Mouse (Mus musculus) v-Abl transformed pro-B cells (cell line): ENCODE measurements around the gene Adamts6.

ENCODE experiments used
- in situ Hi-C, 2 experiments: fragments of 400-800 bp; cut with MboI; formaldehyde crosslinking; loops; one replicate each; pipeline ENCODE4 v1.15.1; 2025; ENCODE audit not compliant: unreplicated experiment in 2 of 2

Gene Adamts6

GRCm38 (mm10) chr13:104287366-104288225 is at the start of gene Adamts6:
Gene Adamts6 (plus strand): TSS chr13:104287835.
- in situ Hi-C loops: loop anchor here (5.0 to 10.0 kb wide), 6 partner anchors 320 to 647 kb away; no protein-coding TSS in a partner anchor

GRCm38 (mm10) chr13:104258997-104259396 is 28.6 kb upstream of the Adamts6 start:
- in situ Hi-C loops: loop anchor here in 1 of 2 experiments (25.0 kb wide), 2 partner anchors 1003 to 1128 kb away; no protein-coding TSS in a partner anchor

DNA sequence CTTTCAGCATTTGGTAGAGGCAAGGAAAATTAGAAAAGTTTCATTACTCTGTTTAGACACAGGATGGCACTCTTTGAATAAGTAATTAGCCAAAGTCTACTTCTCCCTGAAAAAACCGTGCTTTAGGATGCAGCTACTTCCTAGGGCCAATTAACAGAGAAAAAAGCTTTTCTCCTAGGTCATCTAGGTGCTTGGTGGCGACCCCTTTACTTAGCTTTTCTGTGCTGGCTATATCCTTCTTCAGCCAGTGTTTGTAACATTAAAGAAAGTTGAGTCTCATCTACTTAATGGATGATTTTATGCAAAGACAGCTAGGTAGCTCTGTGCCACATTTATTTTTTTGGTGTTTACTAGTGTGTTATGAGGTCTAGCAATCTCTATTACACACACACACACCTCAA is 2.6 kb upstream of the Adamts6 start:
- in situ Hi-C loops: loop anchor here (5.0 to 10.0 kb wide), 6 partner anchors 322 to 650 kb away; no protein-coding TSS in a partner anchor

DNA sequence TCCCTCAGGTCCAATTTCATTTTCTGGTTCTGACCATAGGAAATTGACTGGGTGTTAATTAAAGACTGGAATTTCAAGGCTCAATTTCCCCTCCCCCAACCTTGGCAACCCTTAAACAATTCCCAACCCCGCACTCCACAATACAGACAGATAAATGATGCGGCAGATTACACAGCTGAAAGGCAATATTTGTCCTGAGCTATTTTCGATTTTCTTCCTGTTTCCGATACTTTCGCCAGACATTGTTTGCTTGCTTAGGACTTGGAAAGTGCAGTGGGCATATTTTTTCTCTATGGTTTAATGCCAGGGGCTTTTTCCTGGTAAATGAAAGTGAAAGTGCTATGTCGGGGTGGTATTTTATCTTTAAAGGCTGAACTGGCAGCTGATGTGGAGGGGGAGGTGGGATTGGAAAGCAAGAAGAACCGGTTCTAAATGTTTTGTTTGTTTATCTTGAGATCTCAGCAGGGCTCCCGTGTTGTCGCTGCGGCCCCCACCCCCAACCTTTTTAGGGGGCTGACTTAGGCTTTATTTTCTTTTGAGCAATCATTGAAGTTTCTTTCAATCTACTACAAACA is 1.8 kb upstream of the Adamts6 start:
- in situ Hi-C loops: loop anchor here (5.0 to 10.0 kb wide), 6 partner anchors 321 to 649 kb away; no protein-coding TSS in a partner anchor

- in situ Hi-C loops: loop anchor here (5.0 to 10.0 kb wide), 6 partner anchors 321 to 648 kb away; no protein-coding TSS in a partner anchor
Observed at GRCm38 (mm10) chr13:104286336-104286735, 1.3 kb upstream of the Adamts6 start.

DNA sequence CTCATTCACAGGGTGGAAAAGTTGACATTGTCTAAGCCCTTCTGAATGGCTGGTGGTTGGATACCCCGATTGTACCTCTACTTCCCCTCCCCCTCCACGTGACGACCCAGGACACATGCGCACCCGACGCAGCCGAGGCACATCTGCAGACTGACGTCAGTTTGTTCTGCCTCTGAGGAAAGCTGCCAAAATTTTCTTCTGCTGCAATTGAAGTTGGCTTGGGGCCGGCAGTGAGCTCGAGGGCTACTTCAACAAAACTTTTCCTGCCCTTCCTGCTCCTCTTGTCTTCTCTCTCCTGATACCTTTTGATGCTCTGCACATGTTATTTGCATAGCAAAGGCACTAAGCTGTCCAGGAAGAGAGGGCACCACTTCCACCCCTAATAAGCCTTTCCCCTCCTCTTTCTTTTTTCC is 732 bp upstream of the Adamts6 start:
- in situ Hi-C loops: loop anchor here (5.0 to 10.0 kb wide), 6 partner anchors 320 to 648 kb away; no protein-coding TSS in a partner anchor

GRCm38 (mm10) chr13:104288226-104288859 is 708 bp downstream of the Adamts6 start:
- in situ Hi-C loops: loop anchor here (5.0 to 10.0 kb wide), 6 partner anchors 319 to 646 kb away; no protein-coding TSS in a partner anchor

DNA sequence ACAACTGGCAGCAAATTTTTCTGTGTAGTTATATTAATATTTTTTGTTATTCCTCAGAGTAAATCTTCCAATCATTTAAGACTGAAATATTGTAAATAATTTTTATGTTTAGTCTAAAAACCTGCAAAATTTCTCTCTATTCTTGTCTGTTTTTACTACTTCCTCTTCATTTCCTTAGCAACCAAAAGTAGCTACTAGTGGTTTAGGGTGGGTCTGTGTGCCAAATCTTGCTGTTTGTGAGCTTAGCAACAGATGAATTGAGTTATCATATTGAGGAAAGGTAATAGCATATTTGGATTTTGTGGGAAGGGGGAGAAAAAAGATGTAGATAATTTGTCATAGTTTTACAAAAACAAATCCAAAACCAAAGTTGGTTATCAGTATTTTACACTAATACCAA is 1.5 kb downstream of the Adamts6 start:
- in situ Hi-C loops: loop anchor here (5.0 to 10.0 kb wide), 6 partner anchors 318 to 646 kb away; no protein-coding TSS in a partner anchor

DNA sequence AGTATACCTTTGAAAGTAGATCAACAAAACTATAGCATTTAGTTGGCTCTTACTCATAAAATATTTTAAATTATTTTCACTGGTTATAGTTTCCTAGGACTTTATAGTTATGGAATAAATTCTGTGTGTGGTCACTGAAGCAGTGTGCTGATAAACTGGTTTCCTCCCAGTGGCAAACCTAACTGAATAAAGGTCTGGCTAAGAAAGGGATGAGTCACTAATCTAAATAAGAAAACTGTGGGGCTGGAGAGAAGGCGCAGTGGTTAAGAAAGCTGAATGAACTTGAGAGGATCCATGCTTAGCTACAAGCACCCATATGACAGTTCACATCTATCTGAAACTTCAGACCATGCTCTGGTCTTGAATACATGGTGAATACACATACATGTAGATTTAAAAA is 7.8 kb downstream of the Adamts6 start:
- in situ Hi-C loops: no loop called here

GRCm38 (mm10) chr13:104329336-104329735 is 41.7 kb downstream of the Adamts6 start:
- in situ Hi-C loops: no loop called here

GRCm38 (mm10) chr13:104329742-104330141 is 42.1 kb downstream of the Adamts6 start:
- in situ Hi-C loops: no loop called here

- in situ Hi-C loops: no loop called here
Observed at GRCm38 (mm10) chr13:104352590-104352989, 65.0 kb downstream of the Adamts6 start.

DNA sequence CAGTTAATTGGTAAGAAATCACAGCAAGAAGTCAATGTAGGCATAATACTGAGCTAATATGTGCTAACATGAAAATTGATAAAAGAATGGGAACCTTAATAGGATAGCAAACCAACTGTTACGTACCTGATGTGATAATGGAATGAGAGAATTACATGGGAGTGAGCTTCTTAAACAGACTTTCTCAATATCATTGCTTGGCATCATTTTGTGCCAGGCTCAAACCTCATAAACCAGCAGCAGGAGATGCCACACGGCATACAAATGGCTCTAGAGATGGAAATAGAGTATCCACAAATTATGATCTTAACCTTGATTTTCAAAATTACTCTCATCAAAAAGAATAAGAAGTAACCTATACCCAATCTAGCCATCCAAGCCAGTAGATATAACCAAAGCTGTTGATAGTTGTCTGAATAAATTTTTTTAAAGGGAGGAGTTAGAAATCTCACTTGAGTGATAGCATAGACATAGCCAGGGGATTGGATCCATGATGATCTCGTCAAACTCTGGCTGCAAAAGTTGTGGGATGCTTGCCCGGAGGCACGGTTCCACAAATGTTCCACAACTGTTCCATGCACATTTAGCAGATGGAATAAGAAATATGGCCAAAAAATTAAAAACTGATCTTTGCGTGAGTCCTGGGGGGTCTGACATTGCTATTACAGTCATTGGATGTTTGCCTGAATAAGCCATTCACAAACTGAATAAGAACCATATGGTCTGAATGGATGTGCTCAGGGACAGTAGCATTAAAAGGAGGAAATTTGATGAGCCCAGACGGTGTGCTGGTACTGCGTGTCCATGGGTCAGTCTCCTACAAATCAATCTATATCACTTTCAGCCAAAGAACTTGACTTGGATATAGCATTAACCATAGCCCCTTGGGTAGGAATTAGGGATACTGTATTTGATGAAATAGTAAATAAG is 106.1 kb downstream of the Adamts6 start:
- in situ Hi-C loops: no loop called here

DNA sequence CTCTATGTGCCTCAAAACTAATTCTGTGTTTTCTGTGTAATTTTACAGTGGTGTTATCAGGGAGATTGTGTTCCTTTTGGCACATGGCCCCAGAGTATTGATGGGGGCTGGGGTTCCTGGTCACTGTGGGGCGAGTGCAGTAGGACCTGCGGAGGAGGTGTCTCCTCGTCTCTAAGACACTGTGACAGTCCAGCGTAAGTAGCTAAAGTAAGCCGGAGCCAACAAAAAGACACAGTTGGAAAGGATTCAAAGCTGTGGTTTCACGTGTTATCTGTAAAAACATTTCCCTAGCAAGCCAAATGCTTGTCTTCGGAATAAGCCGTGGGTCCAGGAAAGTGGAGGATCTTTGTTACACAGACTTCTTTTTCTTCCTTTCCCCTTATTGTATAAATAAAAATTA is 110.2 kb downstream of the Adamts6 start:
- in situ Hi-C loops: no loop called here

DNA sequence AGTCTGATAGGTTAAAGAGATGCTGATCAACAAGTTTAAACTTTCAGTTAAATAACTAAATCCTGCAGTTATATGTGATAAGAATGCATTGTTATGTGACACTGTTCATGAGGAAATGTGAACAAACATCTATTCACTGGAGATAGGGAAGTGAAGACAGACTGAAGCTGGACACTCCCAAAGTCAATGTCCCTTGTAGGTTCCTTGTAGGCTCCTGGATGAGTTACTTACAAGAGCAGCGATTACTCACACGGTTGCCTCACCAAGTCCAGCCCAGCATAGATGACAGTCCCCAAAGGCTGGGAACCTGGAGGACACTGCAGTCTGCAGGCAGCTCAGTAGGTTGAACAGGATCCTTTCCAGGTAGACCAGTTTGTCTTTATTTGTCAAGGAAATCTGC is 145.1 kb downstream of the Adamts6 start:
- in situ Hi-C loops: no loop called here

- in situ Hi-C loops: no loop called here
Observed at GRCm38 (mm10) chr13:104442559-104442958, 154.9 kb downstream of the Adamts6 start.

DNA sequence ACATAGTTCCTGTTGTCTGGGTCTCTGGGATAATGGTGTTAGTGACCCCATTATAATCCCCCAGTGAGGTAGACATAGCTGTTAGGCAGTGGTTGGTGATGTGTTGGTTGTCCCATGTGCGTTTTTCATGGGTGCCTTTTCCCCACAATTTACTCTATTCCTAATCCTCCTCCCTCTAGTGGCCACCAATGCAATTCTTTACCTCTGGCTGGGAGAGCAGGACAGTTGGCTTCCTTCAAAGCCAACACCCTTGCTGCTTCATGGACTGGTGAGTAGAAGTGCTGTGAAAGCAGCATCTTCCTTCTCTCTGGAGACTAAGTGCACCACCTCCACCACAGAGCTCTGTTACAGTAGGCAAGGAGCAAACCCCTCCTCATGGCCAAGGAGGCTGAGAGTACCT is 157.8 kb downstream of the Adamts6 start:
- in situ Hi-C loops: no loop called here

GRCm38 (mm10) chr13:104446974-104447373 is 159.3 kb downstream of the Adamts6 start:
- in situ Hi-C loops: no loop called here

- in situ Hi-C loops: no loop called here
Observed at GRCm38 (mm10) chr13:104447470-104447869, 159.8 kb downstream of the Adamts6 start.

GRCm38 (mm10) chr13:104448349-104448748 is 160.7 kb downstream of the Adamts6 start:
- in situ Hi-C loops: no loop called here
